Mouse (Mus musculus): Measurements from ENCODE around the gene Nckap5. TPM values are rescaled to one million over a fixed set of nuclear protein-coding genes. Genes with fewer than 3 reads are reported as not detected.
"Not testable (repeated sequence)": the region's sequence is repeated elsewhere in the genome, so short reads cannot be mapped to it uniquely, and the experiment has no call there.

Gene Nckap5
- total RNA-seq, 2 experiments from 2014 or later: not detected

DNA sequence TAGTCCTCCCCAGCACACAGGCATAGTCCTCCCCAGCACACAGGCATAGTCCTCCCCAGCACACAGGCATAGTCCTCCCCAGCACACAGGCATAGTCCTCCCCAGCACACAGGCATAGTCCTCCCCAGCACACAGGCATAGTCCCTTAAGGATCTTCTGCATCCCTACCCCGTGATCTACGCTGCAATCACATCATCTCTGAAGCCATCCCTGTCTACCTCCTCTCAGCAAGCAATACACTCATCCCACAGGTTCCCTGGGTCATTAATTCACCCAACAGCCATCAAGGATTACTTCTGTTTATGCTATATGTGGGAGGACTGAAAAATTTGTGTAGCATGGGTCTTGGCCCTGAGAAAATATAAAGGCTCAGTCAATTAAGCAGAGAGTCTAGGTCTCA is 738.6 kb downstream of the Nckap5 start:
- ATAC-seq (ENCODE audit: poor library complexity, severe bottlenecking): not testable (repeated sequence)

DNA sequence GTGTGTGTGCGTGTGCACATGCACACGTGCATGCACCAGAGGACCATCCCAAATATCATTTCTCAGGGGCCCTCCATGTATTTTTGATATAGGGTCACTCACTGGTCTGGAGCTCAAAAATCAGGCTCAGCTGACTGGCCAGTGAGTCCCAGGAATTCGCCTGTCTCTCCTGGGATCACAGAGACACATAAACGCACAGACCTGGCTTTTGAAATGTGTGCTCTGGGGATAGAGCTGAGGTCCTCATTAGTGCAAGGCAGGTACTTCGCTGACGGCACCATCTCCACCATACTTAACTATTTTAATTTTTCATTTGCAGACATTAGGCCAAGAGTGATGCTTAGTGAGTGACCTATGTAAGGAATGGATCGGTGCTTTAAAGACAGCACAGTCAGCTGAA is 743.4 kb downstream of the Nckap5 start:
- no peak for ATAC-seq (ENCODE audit: poor library complexity, severe bottlenecking)

DNA sequence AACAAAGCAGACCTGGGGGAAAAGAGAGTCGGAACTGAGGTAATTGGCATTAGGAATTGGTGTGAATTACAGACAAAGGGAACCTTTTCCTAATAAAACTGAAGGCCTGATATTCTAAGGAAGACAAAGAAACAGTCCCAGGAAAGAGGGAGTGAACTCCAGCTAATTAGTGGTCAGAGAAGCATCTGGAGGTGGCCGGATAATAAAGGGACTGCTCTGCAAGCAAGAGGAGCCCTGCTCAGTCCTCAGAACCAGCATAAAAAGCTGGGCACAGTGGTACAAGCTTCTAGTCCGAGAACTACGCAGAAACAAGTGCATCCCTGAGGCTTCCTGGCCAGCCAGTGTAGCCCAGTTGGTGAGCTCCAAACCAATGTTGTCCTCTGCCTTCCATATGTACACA is 754.3 kb downstream of the Nckap5 start:
- no peak for ATAC-seq (ENCODE audit: poor library complexity, severe bottlenecking)

DNA sequence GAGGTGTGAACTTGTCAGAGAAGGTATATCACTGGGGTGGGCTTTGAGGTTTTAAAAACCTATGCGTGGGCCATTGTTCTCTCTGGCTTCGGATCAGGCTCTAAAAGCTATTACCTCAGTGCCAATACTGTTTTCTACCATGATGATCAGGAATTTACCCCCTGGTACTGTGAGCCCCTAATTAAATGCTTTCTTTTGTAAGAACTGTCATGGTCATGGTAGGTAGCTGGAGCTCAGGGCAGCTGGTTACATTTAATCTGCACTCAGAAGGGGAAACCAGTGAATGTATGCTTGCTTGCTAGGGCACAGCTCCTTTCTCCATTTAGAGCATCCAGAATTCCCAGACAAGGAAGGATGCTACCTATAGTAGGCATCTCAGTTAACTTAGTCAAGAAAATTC is 759.7 kb downstream of the Nckap5 start:
- no peak for ATAC-seq (ENCODE audit: poor library complexity, severe bottlenecking)

DNA sequence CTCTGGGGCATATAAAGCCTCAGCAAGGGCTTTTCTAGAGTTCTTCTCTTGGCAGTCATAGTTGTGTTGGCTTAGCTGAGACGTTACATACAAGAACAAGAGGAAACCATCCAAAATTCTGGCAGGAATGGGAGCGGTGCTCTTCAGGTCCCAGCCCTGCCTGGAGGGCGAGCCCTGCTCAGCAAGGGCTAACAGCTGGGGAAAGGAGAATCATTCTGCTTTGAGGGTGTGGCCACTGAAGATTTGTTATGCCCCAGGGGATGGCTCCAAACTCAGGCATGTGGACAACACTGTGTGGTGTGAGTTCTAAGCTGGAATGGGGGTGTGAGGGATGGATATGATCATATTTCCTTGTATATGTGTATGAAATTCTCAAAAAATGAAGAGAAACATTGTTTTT is 779.1 kb downstream of the Nckap5 start:
- ATAC-seq (ENCODE audit: poor library complexity, severe bottlenecking): no peak

DNA sequence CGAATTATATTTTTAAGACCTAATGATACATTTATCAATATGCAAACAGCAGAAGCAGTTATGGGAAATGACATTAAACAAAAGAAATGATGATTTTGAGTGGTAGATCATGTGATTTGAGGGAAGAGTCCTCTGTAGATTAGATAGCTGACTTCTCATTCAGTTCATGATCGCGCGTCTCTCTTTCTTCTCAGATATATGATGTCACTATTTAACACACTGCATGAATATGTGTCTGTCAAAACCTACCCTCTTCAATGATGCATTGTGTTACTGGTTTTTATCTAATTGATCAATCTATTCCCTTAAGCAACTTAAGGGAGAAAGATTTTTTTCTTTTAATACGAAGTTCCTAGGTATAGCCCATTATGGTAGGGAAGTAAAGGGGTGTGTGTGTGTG is 787.7 kb downstream of the Nckap5 start:
- no peak for ATAC-seq (ENCODE audit: poor library complexity, severe bottlenecking)

DNA sequence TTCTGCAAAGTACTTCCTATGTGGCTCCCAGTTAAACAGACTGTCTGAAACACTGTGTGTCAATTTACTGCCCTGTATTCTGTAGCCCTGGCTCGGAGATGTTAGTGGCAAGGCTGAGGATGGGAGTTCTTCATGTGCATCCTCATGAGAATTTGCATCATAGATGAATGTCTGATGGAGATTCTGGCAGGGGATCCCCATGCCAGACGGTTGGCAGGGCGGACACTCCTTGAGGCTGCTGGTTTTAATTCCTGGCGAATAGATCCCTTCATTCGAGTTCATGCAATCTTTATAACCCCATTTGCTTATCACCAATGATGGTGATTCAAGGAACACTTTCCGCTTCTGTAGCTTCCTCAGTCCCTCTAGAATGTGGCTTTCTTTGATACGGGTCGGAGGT is 803.1 kb downstream of the Nckap5 start:
- ATAC-seq (ENCODE audit: poor library complexity, severe bottlenecking): no peak

DNA sequence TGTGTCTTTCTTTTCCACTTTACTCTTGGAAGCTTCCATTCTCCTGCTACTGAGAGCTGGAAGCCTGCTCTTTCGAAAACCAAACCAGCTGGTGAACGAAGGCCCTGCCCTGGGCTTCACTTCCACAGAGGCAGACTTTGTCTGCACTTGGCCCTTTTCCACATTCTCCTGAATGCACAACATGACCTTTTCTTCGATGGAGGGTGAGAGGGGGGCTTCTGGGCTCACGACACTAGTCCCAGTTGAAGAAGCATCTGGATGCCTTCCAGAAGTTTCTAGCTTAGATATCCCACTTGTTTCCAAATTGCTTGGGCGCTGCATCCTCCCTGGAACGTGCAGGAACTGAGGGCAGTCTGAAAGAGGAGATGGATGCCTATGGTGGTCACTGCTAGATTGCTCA is 806.1 kb downstream of the Nckap5 start:
- no peak for ATAC-seq (ENCODE audit: poor library complexity, severe bottlenecking)

DNA sequence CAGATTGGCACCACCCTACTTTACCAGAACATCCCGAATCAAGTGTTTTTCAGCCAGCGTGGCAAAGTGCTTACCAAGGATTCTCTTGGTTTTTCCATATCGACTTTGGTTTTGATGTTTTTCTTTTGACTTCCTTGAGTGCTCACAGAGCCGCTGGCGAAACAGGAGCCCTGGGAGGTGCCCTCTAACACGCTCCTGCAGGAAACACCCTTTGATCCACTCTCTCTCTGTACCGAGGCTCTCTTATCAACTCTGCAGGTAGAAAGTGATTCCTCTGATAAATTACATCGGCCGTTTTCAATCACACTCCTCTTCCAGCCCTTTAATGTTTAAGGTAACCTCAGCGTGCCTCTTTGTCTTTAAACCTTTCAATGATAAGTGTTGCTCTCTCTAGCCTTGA is 807.6 kb downstream of the Nckap5 start:
- ATAC-seq (ENCODE audit: poor library complexity, severe bottlenecking): no peak

DNA sequence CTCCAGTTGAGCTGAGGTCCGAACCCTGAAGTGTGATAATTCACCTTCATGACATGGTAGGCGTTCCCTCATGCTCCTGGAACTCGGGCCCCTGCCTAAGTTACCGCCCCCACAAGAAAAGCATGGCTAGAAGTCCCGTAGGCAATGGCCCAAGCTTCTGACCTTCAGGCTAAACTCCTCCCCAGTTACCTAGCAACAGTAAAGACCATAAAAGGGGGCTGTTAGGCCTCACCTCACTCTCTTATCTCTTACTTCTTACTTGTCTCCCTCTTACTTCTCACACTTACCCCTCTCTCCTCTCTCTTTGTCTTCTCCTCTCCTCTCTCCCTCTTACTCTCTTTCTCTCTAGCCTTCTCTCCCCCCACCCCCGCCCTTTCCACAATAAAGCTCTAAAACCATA is 811.9 kb downstream of the Nckap5 start:
- ATAC-seq (ENCODE audit: poor library complexity, severe bottlenecking): not testable (repeated sequence)

DNA sequence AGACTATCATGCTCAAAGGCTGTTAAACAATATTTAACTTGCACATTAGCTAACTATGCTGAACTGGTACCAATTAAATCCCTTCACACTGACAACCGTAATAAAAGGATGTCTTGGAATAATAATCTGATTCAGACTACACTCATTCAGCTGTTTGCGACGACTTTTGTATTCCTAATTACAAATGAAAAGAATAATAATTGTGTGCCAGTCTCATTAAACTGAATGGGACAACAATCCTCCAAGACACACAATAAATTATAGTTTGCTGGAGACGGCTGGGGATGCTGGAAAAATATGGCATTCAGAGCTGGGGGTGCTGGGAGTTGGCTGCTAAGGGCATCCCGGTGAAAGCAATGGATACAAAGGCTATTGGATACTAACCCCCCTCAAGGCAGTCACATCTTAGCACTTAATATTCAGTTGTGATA is 818.9 kb downstream of the Nckap5 start:
- ATAC-seq (ENCODE audit: poor library complexity, severe bottlenecking): no peak

DNA sequence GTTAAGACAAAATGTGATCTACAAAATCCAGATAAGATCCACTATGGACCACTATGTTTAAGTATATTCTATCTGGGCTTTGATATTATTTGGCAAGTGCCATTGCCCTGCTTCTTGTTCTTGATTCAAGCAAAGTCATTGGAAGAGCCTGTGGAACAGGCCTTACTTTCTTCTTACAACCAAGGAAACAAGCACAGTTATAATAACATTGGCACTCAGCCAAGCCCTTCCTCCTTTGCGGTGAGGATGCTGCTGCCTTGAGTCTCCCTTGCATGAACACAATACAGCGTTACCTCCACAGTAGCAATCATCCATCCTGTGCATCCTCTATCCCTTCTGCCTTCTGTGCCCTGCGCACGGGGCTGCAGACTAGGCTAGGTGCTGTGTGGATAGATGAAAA is 823.0 kb downstream of the Nckap5 start:
- ATAC-seq (ENCODE audit: poor library complexity, severe bottlenecking): no peak

DNA sequence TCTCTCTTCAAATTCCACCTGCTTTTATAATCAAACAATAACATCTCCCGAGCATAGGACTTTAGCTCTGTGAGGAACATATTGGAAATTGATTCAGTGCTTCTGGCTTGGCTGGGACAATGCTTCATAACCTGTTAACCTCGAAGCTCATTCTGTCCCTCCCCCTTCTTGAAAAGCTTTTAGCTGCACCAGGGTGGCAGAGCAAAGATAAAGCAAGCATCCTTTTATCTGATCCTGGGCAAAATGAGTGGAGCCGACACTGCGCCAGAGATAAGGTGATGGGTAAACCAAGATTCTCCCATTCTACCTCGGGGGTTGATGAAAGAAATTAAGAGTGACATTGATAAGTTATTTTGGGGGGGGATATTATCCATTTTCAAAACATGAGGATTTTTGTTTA is 824.9 kb downstream of the Nckap5 start:
- ATAC-seq (ENCODE audit: poor library complexity, severe bottlenecking): no peak

DNA sequence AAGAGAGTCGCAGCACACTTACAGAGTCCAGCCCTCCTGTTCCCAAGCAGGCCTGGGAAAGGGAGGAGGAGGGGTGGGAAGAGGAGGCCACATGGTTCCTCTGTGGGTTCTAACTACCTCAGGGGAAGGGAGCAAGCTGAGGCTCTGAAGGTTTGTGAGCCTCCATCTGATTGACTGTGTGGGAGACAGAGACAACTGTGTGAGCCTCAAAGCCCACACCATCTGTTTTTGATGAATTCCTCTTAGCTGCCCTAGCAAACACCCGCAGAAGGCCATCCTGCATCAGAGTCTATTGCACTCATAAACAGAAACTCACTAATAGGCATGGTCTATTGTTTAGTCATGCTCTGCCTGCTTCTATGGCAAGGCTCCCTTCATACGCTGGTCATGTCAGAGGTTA is 834.1 kb downstream of the Nckap5 start:
- ATAC-seq (ENCODE audit: poor library complexity, severe bottlenecking): no peak

DNA sequence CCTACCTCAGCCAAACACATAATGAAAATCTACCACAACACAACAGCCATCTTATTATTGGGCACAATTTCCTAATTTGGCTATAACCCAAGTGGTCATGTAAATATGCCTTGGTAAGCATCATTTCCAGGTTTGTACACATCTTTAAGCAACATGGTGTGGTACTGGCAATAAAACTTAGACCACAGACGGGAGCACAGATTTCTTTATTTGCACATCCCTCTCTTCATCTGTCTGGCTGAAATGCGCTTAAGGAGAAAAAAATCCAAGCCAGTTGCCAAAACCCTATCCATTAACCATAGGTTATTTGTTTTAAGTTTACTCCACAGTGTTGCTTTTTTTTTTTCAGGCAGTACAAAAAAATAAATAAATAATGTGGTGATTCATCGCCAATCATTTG is 842.8 kb downstream of the Nckap5 start:
- ATAC-seq (ENCODE audit: poor library complexity, severe bottlenecking): no peak

DNA sequence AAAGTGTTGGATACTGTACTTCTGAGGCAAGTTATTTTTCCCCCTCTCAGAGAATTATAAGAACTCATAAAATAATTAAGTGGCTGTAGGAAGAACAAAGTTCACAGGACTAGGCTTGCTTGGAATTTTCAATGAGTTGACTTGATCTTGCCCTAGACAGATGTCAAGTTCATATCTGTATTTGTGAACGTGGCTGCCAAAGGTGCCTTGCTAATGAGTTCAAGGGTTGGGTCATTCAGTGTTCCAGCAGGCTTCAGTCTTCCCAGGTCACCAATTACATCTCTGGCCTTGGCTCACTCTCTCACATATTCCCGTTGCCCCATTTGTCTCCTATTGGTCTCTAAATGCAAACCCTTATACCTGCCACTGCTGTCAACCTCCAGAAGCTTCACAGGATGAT is 846.0 kb downstream of the Nckap5 start:
- no peak for ATAC-seq (ENCODE audit: poor library complexity, severe bottlenecking)

DNA sequence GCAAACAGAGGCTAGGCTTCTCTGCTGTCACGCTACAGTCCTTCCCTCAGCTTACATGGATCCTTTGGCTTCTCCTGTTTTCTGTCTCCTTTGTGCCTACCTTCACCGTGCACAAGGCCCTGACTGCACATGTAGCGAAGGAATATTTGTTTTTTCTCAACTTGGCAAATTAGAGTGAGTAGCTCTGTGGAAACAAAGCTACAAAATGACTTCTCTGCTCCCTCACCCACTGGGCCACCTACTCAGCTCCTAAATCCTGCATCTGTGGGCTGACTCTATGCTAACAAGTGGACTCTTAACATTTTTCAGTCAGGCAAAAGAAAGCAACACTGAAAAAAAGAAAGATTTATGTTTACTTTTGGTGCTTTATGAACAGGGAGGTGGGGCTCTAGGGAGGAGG is 856.0 kb downstream of the Nckap5 start:
- no peak for ATAC-seq (ENCODE audit: poor library complexity, severe bottlenecking)

DNA sequence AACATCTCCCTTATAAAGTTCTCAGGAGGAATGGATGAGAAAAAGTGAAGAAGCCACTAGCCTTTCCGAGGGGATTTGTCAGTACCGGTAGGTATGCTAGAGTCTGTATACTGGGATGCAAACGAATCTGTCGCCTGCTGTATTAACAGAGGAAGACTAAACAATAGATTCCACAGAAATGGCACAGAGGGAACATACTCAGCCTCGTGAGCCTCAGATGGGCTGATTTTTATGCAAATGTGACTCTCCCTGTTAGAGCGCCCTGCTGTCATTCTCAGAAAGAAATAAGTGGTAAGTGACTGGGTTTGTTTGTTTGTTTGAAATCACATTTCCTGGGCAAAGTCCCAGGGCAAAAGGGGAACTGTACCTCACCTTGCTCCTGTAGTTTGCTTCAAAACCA is 858.7 kb downstream of the Nckap5 start:
- ATAC-seq (ENCODE audit: poor library complexity, severe bottlenecking): no peak

DNA sequence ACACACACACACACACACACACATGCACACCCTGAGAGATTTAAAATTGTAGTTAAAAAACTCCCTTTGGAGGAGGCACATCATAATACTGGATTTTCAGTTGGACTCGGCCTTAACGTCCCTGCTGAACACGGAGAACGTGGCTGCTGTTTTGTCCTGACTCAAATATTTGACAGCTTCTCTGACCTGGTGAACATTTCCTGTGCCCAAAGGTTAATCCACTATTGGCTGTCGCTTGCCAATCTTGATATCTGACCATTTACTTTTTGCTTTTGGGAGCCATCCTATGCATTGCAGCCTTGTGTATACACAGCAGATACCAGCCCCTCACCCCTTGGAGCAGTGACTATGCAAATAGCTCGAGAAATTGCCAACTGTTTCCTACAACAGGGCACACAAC is 862.9 kb downstream of the Nckap5 start:
- ATAC-seq (ENCODE audit: poor library complexity, severe bottlenecking): no peak

DNA sequence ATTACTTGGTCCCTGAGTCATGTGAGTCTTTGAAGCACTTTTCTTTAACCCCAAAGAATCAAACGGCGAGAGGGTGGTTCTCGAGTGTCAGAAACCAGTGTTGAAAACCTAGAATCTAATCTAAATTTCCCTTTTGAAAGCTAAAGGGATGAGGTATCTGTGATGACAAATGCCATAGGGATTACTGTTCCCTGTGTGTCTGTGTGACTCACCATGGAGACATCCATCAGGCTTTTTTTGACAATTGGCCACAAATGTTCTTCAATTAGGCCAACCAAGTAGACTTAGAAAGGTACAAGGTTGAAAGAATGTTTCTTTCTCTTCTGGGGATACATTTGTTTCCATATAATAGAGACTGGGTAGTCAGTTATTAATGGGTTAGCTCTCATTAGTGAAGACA is 879.6 kb downstream of the Nckap5 start:
- ATAC-seq (ENCODE audit: poor library complexity, severe bottlenecking): no peak

DNA sequence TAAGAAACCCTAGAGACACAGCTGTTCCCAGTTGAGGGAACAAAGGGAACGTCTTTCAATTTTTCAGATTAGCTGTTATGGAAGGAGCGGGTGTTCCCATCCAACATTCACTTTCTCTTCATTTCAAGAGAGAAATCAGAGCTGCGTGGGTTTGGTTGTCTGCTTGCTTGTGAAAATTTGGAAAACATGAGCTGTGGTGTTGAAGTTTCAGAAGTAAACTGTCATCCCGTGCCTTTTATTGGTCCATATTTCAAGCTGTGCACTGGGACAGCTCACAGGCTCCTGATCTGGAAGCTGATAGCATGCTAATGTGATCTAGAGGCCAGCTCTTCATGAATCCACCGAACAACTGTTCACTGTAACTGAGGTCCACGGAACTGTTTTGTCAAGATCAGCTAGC is 881.5 kb downstream of the Nckap5 start:
- no peak for ATAC-seq (ENCODE audit: poor library complexity, severe bottlenecking)

DNA sequence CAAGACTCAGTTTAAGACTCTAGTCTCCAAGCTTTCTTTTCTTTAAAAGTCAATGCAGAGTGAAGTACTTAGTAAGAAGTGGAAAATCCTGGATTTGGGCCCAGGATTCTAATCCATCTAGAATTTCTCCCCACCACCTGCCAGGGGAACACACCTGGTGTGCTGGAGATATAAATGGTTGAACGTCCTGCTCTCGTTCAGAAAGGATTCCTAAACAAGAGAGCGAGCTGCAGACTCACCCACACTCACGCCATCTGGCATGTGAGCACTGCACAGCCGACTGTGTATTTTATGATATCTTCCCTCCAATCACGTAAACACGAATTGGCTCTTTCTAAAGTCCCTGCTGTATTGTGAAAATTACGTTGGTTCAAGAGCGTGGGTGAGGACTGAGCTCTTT is 885.5 kb downstream of the Nckap5 start:
- ATAC-seq (ENCODE audit: poor library complexity, severe bottlenecking): no peak

DNA sequence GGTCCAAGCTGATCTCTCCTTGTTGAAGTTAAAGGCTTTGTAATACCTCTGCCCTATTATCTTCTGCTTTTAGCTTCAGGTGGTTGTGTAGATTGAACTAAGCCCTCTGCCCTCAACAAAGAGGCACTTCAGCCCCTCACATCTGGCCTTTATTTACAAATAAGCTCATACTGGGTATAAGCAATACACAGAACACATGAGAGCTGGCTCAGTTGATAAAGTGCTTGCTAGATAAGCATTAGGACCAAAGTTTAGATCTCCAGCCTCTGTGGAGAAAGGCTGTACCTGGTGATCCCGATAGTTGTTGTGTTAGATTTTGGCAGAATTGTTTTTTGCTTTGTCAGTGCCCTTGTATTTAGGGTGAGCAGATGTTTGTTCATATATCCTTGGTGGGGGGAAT is 887.3 kb downstream of the Nckap5 start:
- ATAC-seq (ENCODE audit: poor library complexity, severe bottlenecking): no peak

DNA sequence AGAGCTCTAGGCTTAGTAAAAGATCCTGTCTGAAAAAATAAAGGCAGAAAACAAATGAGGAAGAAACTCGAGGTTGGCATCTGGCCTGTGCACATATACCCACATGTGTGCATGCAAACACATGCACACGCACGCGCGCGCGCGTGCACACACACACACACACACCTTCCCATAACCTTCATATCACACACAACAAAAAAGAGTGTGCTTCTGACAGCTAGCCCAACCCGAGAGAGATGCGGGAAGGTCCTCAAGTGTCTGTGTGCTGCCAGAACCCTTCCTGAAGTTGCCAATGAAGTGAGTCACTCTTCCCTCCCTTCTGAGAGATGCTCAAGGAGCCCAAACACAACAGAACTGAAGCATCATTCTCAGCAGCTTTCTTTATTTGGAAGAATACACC is 905.1 kb downstream of the Nckap5 start:
- no peak for ATAC-seq (ENCODE audit: poor library complexity, severe bottlenecking)

Measured in megakaryocyte, adult 5-6 weeks (primary cell).